Mouse (Mus musculus) heart, adult 2 months (tissue): Measurements from ENCODE around the gene Lmln. TPM values are rescaled to one million over a fixed set of nuclear protein-coding genes. Genes with fewer than 3 reads are reported as not detected.
"Not testable (repeated sequence)": the region's sequence is repeated elsewhere in the genome, so short reads cannot be mapped to it uniquely, and the experiment has no call there.

Experiments
- DNase-seq, 2 experiments: peaks; one replicate each; pipeline ENCODE4 v3.0.0; 2021
- H3K27ac ChIP-seq: fragments of 200-600 bp; 2 replicates; pipeline ENCODE4 v1.8.1; 2022
- H3K27me3 ChIP-seq: fragments of 200-500 bp; 2 replicates; pipeline ENCODE4 v1.6.1; 2012; ENCODE audit warnings: mild to moderate bottlenecking, low read length, inconsistent platforms, mixed read lengths; ENCODE audit not compliant: control insufficient read depth, insufficient read depth
- H3K36me3 ChIP-seq: fragments of 200-500 bp; 2 replicates; pipeline ENCODE4 v1.6.1; 2012; ENCODE audit warnings: low read length, inconsistent platforms; ENCODE audit not compliant: control insufficient read depth, insufficient read depth
- H3K4me1 ChIP-seq: fragments of 200-500 bp; 2 replicates; pipeline ENCODE4 v1.6.1; 2011; ENCODE audit warnings: low read length; ENCODE audit not compliant: control insufficient read depth, insufficient read depth
- H3K4me3 ChIP-seq: fragments of 200-600 bp; 2 replicates; pipeline ENCODE4 v1.8.1; 2022
- H3K79me2 ChIP-seq: fragments of 200-500 bp; replicated peaks from 2 replicates; pipeline ENCODE4 v1.6.1; 2012; ENCODE audit warnings: mild to moderate bottlenecking, inconsistent platforms, low read length, moderate library complexity, mixed read lengths; ENCODE audit not compliant: control insufficient read depth, insufficient read depth
- H3K9ac ChIP-seq: fragments of 200-500 bp; 2 replicates; pipeline ENCODE4 v1.6.1; 2012; ENCODE audit warnings: low read depth, mild to moderate bottlenecking, control low read depth, inconsistent platforms, low read length, mixed read lengths
- CTCF ChIP-seq: fragments of 200-600 bp; IDR thresholded peaks from 2 replicates; pipeline ENCODE4 v1.8.1; 2022; ENCODE audit warnings: antibody characterized with exemption, mild to moderate bottlenecking, moderate library complexity
- EP300 ChIP-seq: fragments of 200-500 bp; IDR thresholded peaks from 2 replicates; pipeline ENCODE4 v1.6.1; 2011; ENCODE audit warnings: low read depth, low read length, control low read depth; ENCODE audit not compliant: insufficient read depth
- POLR2A ChIP-seq: fragments of 200-500 bp; IDR thresholded peaks from 2 replicates; pipeline ENCODE4 v1.6.1; 2011; ENCODE audit warnings: mild to moderate bottlenecking, low read depth, low read length, control low read depth; ENCODE audit not compliant: insufficient read depth
- WGBS: fragments of 180-500 bp; shearing (Covaris S2); methylation state at CpG from one replicate; pipeline ENCODE4 v1.1.7; 2018; 5-methylcytosine and 5-hydroxymethylcytosine counted together
- intact Hi-C: fragments of 180-260 bp; cut with DNase I; formaldehyde crosslinking; loops from one replicate; pipeline ENCODE4 v1.15.1; 2025
- polyA plus RNA-seq: library from polyadenylated mRNA; depleted of rRNA; stranded (reverse); fragments of >200 nt; gene quantifications from 2 replicates; pipeline ENCODE4 v1.2.3, GENCODE M21; 2012
- total RNA-seq, 2 experiments: library from RNA; stranded (reverse); gene quantifications; 2 replicates each; pipeline ENCODE4 v1.2.3; 2021

Gene Lmln
- total and polyA plus RNA-seq, 3 experiments = 1.1 to 2.0 (median 1.9) TPM

DNA sequence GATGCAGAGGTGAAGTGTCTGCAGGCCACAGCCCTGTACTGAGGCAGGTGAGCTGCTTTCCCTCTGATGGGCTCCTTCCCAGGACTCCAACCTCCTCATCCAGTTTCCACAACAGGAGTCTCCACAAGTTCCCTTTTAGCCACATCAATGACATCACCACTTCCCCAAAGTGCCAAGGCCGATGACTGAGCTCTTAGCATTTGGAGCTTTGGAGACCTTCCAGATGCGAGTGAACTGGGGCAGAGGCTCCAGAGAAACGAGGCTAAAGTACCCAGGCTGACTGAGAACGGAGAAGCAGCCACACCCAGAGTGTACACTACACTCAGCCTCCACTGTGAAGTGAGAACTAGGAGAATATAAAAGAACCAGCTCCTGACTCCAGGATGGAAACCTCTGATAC, 68.4 kb downstream of the Lmln start:
- no peaks in the 10 kb centered on the region for H3K79me2 ChIP-seq
- H3K4me3 ChIP-seq = no peak overlapping the region
- H3K27me3 ChIP-seq = no peaks in the 10 kb centered on the region
- H3K36me3 ChIP-seq = no peaks in the 10 kb centered on the region
- H3K4me1 ChIP-seq = peaks cover 2% of the 10 kb centered on the region
- intact Hi-C loops = no loop called here
- no peak overlapping the region for H3K27ac ChIP-seq
- 10% methylated on average over 4 of the region's 4 CpGs for WGBS
- TF ChIP-seq CTCF (no peak), EP300 (no peak), POLR2A (no peak)
- H3K9ac ChIP-seq = no peak overlapping the region
- peak; percentile 23 to 60 for DNase-seq

DNA sequence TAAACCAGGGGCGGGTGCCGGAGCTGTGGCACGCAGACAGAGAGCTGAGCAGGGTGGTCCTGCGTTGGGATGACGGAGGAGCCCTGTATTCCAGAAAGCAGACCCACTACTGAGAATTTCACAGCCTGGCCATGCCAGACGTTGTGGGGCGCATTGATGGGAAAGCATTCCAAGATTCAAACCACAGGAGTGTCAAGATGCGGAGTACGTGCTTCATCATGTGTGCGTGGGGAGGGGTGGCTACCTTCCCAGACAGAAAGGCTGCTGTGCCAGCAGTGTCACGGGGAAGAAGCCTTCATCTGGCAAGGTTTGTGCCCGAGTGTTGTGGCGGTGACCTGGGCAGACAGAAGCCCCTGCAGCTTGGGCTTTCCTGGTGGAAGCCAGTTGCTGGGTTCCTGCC, 70.9 kb downstream of the Lmln start:
- H3K9ac ChIP-seq = no peak overlapping the region
- H3K79me2 ChIP-seq = no peaks in the 10 kb centered on the region
- H3K36me3 ChIP-seq = no peaks in the 10 kb centered on the region
- H3K27ac ChIP-seq = no peak overlapping the region
- 85% methylated on average over 13 of the region's 13 CpGs for WGBS
- no peaks in the 10 kb centered on the region for H3K27me3 ChIP-seq
- no peak for TF ChIP-seq CTCF
- no peak for TF ChIP-seq POLR2A
- TF ChIP-seq EP300 = no peak
- peaks cover 2% of the 10 kb centered on the region; the same call in 1 of the 2 replicates for H3K4me1 ChIP-seq
- no peak for DNase-seq
- intact Hi-C loops = no loop called here
- H3K4me3 ChIP-seq = no peak overlapping the region

DNA sequence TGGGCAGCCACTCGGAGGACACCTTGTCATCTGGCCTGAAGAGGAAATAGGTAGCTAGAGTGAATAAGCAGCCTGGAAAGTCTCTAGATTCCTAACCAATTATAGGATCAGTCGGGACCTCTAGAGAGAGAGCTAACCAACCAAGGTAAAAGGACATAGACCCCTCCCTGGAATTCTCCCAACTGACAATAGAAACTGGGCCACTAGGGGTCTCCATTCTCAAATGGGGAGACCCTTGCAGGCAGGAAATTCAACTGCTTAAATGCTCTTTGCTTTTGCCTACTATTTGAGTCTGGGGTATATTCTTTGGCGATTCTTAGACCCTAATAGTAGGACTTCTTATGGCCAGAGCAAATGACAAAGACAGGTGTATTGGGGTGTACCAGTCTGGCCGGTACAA, 72.8 kb downstream of the Lmln start:
- intact Hi-C loops = no loop called here
- peaks cover 2% of the 10 kb centered on the region; the same call in 1 of the 2 replicates for H3K4me1 ChIP-seq
- no peak for DNase-seq
- no peak overlapping the region for H3K27ac ChIP-seq
- H3K9ac ChIP-seq = no peak overlapping the region
- no peak for TF ChIP-seq EP300
- no peak for TF ChIP-seq CTCF
- no peak overlapping the region for H3K4me3 ChIP-seq
- WGBS = 67% methylated on average over 4 of the region's 4 CpGs
- H3K36me3 ChIP-seq = no peaks in the 10 kb centered on the region
- H3K27me3 ChIP-seq = no peaks in the 10 kb centered on the region
- no peaks in the 10 kb centered on the region for H3K79me2 ChIP-seq

DNA sequence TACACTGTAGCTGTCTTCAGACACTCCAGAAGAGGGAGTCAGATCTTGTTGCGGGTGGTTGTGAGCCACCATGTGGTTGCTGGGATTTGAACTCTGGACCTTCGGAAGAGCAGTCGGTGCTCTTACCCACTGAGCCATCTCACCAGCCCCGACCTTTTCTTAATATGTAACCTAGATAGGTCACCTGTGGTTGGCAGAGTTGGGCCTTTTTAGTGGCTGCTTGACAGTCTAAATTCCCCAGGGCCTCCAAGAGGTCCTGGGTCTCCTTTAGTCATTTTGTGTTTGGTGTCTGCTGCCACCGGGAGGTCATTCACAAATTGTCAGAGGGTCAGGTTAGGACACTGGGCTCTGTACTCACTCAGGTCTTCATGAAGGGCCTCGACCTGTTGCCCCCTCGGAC, 76.7 kb downstream of the Lmln start:
- H3K4me3 ChIP-seq, H3K27me3 ChIP-seq, H3K4me1 ChIP-seq, DNase-seq, H3K9ac ChIP-seq, intact Hi-C loops, H3K36me3 ChIP-seq, H3K27ac ChIP-seq, H3K79me2 ChIP-seq: not testable (repeated sequence)
- 74% methylated on average over 7 of the region's 7 CpGs for WGBS

DNA sequence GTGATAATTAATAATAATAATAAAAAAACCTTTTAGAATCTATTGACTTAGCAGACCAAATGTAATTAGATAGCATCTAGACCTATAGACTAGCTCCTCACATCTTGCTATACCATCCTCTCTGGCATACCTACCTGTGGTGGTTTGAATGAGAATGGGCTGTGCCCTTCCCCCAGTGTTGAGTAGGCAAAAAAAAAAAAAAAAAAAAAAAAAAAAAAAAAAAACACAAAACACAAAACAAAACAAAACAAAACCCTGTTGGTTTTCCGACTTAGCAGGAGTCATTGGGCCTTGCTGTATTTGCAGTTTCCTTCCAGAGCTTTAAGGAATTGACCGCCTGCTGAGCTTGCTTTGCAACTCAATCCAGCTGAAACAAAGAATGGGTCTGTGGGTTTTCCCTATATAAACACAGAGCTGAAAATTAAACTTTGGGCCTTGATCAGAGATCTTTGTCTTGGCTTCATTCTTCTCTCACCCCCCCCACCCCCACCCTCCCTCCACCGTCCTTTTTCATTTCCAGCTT, 79.5 kb downstream of the Lmln start:
- WGBS = 77% methylated on average over 3 of the region's 3 CpGs
- no peak overlapping the region for H3K4me3 ChIP-seq
- intact Hi-C loops = no loop called here
- no peaks in the 10 kb centered on the region for H3K4me1 ChIP-seq
- no peaks in the 10 kb centered on the region for H3K27me3 ChIP-seq
- H3K9ac ChIP-seq = no peak overlapping the region
- H3K36me3 ChIP-seq = no peaks in the 10 kb centered on the region
- no peak for DNase-seq
- no peaks in the 10 kb centered on the region for H3K79me2 ChIP-seq
- TF ChIP-seq EP300 = no peak
- no peak for TF ChIP-seq POLR2A
- TF ChIP-seq CTCF = no peak
- no peak overlapping the region for H3K27ac ChIP-seq

DNA sequence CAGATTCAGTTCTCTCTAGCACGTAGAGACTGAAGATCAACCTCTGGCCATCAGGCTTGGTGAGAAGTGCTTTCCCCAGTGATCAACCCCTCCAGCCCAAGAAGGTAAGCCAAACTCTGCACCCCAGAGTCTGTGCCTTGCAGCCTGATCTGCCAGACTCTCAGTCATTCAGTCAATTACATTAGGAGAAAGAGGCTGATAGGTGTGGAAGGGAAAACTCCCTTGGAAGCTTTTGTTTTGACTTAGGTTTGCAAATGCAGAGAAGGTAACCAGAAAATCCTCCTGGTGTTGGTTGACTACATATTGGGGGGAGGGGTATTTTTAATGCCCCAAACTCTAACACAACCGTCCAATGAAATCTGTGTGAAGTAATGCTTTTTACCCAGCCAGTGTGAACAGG, 81.1 kb downstream of the Lmln start:
- Histone ChIP-seq H3K79me2 (no peaks in the 10 kb centered on the region), H3K27me3 (no peaks in the 10 kb centered on the region), H3K27ac (no peak overlapping the region), H3K36me3 (no peaks in the 10 kb centered on the region), H3K4me3 (no peak overlapping the region), H3K9ac (no peak overlapping the region), H3K4me1 (no peaks in the 10 kb centered on the region)
- TF ChIP-seq EP300 (no peak), CTCF (no peak), POLR2A (no peak)
- intact Hi-C loops = no loop called here
- WGBS = 83% methylated on average over 2 of the region's 2 CpGs
- no peak for DNase-seq
